Mouse (Mus musculus) hindbrain, embryonic 16.5 days (tissue): ENCODE data around the gene Mvb12b. TPM values are rescaled to one million over a fixed set of nuclear protein-coding genes. Genes with fewer than 3 reads are reported as not detected.

Source experiments
- ATAC-seq: fragments of 200-750 bp; cut with Nextera tagmentation; 2 replicates; pipeline ENCODE4 v1.8.0; 2017; ENCODE audit warnings: moderate TSS enrichment, moderate library complexity
- H3K27ac ChIP-seq: fragments of 300-500 bp; sonication (generic); 2 replicates; pipeline ENCODE4 v1.5.1; 2014; ENCODE audit warnings: low read depth, mild to moderate bottlenecking, control low read depth, low read length, moderate library complexity
- H3K27me3 ChIP-seq: fragments of 300-500 bp; sonication (generic); replicated peaks from 2 replicates; pipeline ENCODE4 v1.6.1; 2014; ENCODE audit warnings: low read length; ENCODE audit not compliant: control insufficient read depth, insufficient read depth
- H3K36me3 ChIP-seq: fragments of 300-500 bp; sonication (generic); 2 replicates; pipeline ENCODE4 v1.6.1; 2014; ENCODE audit warnings: mild to moderate bottlenecking, low read length, moderate library complexity, mixed read lengths; ENCODE audit not compliant: control insufficient read depth, insufficient read depth
- H3K4me1 ChIP-seq: fragments of 300-500 bp; sonication (generic); 2 replicates; pipeline ENCODE4 v1.6.1; 2014; ENCODE audit warnings: low read depth, low read length; ENCODE audit not compliant: control insufficient read depth, insufficient read depth
- H3K4me2 ChIP-seq: fragments of 300-500 bp; sonication (generic); 2 replicates; pipeline ENCODE4 v1.6.1; 2014; ENCODE audit warnings: mild to moderate bottlenecking, low read length, control low read depth, moderate library complexity
- H3K4me3 ChIP-seq: fragments of 300-500 bp; sonication (generic); 2 replicates; pipeline ENCODE4 v1.5.1; 2014; ENCODE audit warnings: mild to moderate bottlenecking, low read length, control low read depth, moderate library complexity
- H3K9ac ChIP-seq: fragments of 300-500 bp; sonication (generic); 2 replicates; pipeline ENCODE4 v1.6.1; 2014; ENCODE audit warnings: low read depth, mild to moderate bottlenecking, control low read depth, low read length, moderate library complexity
- H3K9me3 ChIP-seq: fragments of 300-500 bp; sonication (generic); 2 replicates; pipeline ENCODE4 v1.6.1; 2014; ENCODE audit warnings: mild to moderate bottlenecking, low read length, moderate library complexity; ENCODE audit not compliant: control insufficient read depth
- WGBS: fragments of 180-500 bp; shearing (Covaris S2); extraction: QIAGEN DNeasy Blood & Tissue Kit; methylation state at CpG from one replicate; pipeline ENCODE4 v1.1.7; 2014; 5-methylcytosine and 5-hydroxymethylcytosine counted together
- polyA plus RNA-seq: library from polyadenylated mRNA; unstranded; fragments of >200 nt; fragmentation: Nextera tagmentation; extraction: Ambion mirVana; gene quantifications from 2 replicates; pipeline ENCODE4 v1.2.1, GENCODE M21; 2015

Gene Mvb12b
- polyA plus RNA-seq, 1 experiment from 2014 or later, result 46.5 TPM

DNA sequence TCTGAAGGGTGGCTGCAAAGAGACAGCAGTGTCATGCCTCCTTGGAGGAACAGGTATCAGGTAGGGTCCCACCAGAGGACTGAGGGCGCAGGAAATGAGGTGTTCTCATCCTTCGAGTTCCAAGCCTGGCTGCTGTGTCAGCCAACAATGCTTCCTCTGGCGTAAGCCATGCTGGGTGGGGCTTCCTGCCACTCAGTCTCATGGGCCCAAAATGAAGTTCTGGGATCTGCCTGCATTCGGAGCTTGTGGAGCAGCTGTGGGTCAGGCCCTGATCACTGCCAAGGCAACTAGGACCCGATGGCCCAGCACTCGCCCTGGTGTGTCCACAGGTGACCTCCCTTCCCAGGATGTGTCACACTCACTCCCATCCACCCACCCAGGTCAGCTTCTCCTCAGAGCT is 61.0 kb downstream of the Mvb12b start:
- Histone ChIP-seq H3K27me3 (no peaks in the 10 kb centered on the region), H3K27ac (no peak overlapping the region), H3K9me3 (no peaks in the 10 kb centered on the region), H3K4me2 (no peak overlapping the region), H3K36me3 (peaks cover 19% of the 10 kb centered on the region), H3K4me3 (no peak overlapping the region), H3K4me1 (peaks cover 5% of the 10 kb centered on the region), H3K9ac (no peak overlapping the region)
- WGBS, result 89% methylated on average over 6 of the region's 6 CpGs
- ATAC-seq, result no peak

DNA sequence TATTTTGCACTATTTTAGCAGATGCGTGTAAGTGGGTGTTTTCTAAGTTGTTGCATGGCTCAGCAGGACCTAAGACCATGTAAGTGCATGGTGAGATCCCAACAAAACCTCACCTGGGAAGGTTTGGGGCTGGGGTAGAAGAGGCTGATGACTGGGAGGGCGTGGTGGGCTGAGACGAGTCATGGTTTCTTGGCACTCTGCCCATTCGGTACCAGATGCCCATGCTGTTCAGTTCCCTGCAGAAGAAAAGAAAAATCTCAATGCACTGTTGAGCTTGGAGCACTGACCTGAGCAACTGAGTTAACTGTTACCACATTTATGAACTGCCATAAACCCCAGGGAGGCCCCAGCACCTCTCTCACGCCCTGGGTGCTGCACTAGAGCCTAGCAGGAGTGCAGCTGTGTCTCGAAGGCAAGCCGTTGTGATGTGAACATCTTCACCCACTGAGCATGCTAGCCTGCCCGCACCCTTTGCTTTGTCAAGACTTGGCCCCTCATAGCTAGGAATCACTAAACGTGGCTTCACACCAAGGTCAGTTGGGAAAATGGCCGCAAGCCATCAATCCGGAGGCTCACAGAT is 62.7 kb downstream of the Mvb12b start:
- peaks cover 23% of the 10 kb centered on the region for H3K36me3 ChIP-seq
- H3K27me3 ChIP-seq, result no peaks in the 10 kb centered on the region
- no peak overlapping the region for H3K4me3 ChIP-seq
- no peak overlapping the region for H3K4me2 ChIP-seq
- 85% methylated on average over 11 of the region's 11 CpGs for WGBS
- no peak overlapping the region for H3K9ac ChIP-seq
- no peaks in the 10 kb centered on the region for H3K9me3 ChIP-seq
- ATAC-seq, result no peak
- peaks cover 5% of the 10 kb centered on the region for H3K4me1 ChIP-seq
- H3K27ac ChIP-seq, result no peak overlapping the region

DNA sequence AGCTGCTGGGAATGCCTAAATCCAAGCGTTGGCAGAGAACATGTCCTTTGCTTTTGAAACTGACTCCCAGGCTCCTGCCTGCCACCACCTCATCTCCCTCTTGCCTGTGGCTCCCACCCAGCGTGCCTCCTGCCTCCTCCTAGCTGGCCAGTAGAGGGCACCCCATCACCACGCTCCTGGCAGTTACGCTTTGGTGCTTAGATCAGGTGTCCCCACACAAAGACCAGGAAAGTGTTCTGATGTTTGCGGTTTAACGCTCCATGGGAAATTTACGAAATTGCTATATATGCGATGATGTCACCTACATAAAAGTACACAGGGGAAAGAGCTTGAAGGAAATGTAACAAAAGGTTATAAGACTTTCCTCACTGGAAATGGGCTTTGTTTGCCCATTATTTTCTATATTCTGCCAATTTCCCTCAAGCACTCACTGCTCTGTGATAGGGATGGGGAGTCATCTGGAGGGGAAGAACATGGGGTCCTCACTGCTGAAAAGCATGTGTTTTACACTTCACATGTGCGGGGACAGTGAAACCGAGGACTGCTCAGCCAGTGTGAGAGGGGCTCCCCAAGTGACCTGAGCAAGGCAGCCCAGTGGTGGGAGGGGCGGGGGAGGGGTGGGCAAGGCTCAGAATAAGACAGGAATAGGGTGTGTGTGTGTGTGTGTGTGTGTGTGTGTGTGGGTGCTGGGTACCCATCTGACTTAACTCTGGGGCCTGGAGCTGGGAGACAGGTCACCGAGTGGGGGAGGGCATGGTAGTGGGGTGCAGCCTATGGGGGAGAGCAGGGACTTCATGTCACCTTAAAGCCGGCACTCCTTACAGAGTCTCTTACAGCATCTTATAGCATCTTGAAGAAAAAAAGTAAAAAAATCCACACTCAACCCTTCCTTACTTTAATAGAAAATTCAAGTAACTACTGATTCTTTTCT is 65.8 kb downstream of the Mvb12b start:
- H3K36me3 ChIP-seq, result peaks cover 24% of the 10 kb centered on the region
- no peak overlapping the region for H3K4me2 ChIP-seq
- peak; percentile 81 for ATAC-seq
- no peaks in the 10 kb centered on the region for H3K27me3 ChIP-seq
- no peak overlapping the region; the same call in 1 of the 2 replicates for H3K9ac ChIP-seq
- H3K27ac ChIP-seq, result 0 out of 2 replicates have a peak overlapping the region, but pooled peaks have one; percentile 5
- no peaks in the 10 kb centered on the region for H3K9me3 ChIP-seq
- peaks cover 5% of the 10 kb centered on the region for H3K4me1 ChIP-seq
- H3K4me3 ChIP-seq, result no peak overlapping the region
- WGBS, result 23% methylated on average over 13 of the region's 13 CpGs

DNA sequence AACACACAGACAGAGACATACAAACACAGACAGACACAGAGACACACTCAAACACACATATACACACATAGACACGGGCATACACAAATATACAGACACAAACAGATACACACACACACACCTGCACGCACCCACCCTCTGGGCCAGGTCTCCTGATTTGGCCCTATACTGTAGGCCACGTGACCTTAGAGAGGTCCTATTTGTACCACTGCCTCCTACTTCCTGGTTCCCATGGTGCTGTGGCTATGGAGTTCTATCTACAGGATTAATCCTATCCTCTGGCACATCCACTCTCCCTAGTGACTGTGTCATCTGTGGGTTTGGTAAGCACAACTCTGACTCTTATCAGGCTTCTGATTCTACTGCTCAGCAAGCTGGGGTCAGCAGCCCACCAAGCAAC is 67.3 kb downstream of the Mvb12b start:
- no peak overlapping the region for H3K27ac ChIP-seq
- no peak overlapping the region for H3K4me3 ChIP-seq
- H3K27me3 ChIP-seq, result no peaks in the 10 kb centered on the region
- peaks cover 5% of the 10 kb centered on the region for H3K4me1 ChIP-seq
- ATAC-seq, result no peak
- H3K9ac ChIP-seq, result no peak overlapping the region
- WGBS, result 90% methylated on average over 3 of the region's 3 CpGs
- H3K36me3 ChIP-seq, result peaks cover 18% of the 10 kb centered on the region
- H3K4me2 ChIP-seq, result no peak overlapping the region
- no peaks in the 10 kb centered on the region for H3K9me3 ChIP-seq

DNA sequence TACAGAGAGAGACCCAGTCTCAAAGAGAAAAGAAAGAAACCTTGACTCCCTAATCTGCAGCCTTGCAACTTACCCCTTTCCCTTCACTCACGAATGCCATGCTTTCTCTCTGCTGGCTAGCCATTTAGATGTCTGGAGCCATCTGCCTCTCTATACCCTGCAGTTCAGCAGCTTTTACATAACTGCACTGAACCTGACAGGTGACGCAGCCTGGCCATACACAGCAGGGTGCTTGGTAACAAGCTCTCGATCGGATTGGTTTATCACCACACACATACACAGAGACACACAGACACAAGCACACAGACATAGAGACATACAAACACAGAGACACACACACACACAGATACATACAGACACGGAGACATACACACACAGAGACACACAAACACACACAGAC is 67.7 kb downstream of the Mvb12b start:
- 78% methylated on average over 5 of the region's 5 CpGs for WGBS
- Histone ChIP-seq H3K4me2 (no peak overlapping the region), H3K4me3 (no peak overlapping the region), H3K27ac (no peak overlapping the region), H3K27me3 (no peaks in the 10 kb centered on the region), H3K9me3 (no peaks in the 10 kb centered on the region), H3K9ac (no peak overlapping the region), H3K36me3 (peaks cover 17% of the 10 kb centered on the region), H3K4me1 (peaks cover 5% of the 10 kb centered on the region)
- no peak for ATAC-seq

DNA sequence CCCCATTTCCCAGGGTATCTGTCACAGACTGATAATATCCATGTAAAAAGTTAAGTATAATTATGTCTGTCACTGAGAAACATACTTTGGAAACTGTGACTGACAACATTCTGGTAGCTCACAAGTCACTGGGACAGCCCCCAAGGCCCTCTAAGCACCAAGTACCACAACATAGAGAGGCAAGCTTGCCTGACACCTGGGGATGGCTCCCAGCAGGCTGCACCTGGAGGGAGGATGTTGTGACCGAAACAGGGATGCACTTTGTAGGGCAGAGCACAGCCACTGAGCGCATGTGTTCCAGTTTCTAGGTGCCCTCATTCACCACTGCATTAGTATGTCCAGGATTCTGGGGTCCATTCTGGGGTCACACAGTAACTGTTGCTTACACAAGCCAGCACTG is 69.4 kb downstream of the Mvb12b start:
- Histone ChIP-seq H3K9ac (no peak overlapping the region), H3K4me1 (peaks cover 17% of the 10 kb centered on the region), H3K4me3 (no peak overlapping the region), H3K27ac (no peak overlapping the region), H3K27me3 (no peaks in the 10 kb centered on the region), H3K36me3 (peaks cover 9% of the 10 kb centered on the region), H3K4me2 (no peak overlapping the region), H3K9me3 (no peaks in the 10 kb centered on the region)
- no peak for ATAC-seq
- 92% methylated on average over 2 of the region's 2 CpGs for WGBS

DNA sequence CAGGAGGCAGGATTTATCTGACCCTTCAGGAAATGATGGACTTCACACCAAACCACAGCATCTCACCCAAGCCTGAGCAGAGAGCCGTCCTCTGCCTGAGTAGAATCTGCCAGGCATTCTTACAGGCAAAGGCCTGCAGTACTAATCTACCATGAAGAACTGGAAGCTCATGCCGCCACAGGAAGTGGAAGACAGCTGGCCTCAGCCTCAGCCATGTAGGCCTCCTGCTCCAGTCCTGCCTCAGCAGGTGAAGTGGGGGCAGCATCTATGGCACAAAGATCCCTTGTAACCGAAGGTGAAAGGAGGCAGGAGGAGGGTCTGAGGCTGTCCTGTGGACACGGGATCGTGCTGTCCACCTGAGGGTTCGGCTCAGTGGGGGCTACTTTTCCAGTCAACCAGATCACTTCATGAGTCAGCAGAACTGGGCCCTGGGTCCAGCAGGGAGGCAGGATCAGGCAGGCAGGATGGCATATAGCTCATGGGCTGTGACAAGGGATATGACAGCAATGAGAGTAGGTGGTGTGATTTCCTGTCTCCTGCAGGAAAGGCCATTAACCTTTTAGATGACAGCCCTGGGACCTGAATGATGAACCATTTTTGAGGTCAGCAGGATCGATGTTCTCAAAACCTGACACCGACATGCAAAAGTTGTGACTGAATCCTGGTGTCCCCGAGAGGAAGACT is 69.9 kb downstream of the Mvb12b start:
- Histone ChIP-seq H3K27ac (no peak overlapping the region), H3K9me3 (no peaks in the 10 kb centered on the region), H3K4me1 (peaks cover 19% of the 10 kb centered on the region), H3K36me3 (peaks cover 9% of the 10 kb centered on the region), H3K27me3 (no peaks in the 10 kb centered on the region), H3K9ac (no peak overlapping the region), H3K4me3 (no peak overlapping the region), H3K4me2 (no peak overlapping the region)
- no peak for ATAC-seq
- 75% methylated on average over 9 of the region's 9 CpGs for WGBS

DNA sequence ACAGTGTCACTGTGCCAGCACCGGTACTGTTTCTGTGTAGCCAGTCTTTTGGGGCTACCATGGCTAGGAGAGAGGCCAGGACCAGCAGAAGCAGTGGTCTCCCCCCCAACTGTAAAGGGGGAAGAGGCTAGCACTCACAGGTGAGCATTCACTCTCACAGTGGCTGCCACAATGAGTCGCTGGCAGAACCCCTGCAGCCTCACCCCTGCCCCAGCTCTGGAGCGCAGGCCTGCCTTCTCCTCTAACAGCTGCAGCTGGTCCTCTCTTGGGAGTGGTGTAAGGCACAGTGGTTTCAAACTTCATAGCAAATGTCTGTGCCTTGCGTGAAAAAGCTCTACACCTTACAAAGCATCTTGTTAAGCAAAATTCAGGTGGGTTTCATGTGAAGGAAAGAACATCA is 70.7 kb downstream of the Mvb12b start:
- no peak for ATAC-seq
- WGBS, result 68% methylated on average over 4 of the region's 4 CpGs
- Histone ChIP-seq H3K4me3 (no peak overlapping the region), H3K9ac (no peak overlapping the region), H3K4me2 (no peak overlapping the region), H3K9me3 (no peaks in the 10 kb centered on the region), H3K4me1 (peaks cover 20% of the 10 kb centered on the region), H3K27me3 (no peaks in the 10 kb centered on the region), H3K27ac (no peak overlapping the region), H3K36me3 (peaks cover 9% of the 10 kb centered on the region)

DNA sequence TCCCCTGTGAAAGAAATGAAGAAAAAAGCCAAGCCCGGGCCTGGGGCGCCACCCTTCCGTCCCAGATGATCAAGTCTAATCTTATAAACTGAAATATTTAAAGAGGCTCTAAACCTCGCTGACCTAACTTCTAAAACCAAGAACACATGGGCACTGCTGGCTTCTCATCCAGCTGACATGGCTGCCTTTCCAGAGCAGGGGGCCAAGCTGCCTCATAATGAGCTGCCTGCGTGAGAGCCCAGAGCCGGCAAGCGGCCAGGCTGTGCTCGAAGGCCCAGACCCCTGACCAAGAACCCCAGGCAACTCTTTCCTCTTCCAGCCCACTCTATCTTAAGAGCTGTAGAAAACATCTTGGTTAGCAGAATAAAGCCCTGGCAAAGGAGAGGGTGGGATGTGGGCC is 73.2 kb downstream of the Mvb12b start:
- Histone ChIP-seq H3K4me3 (no peak overlapping the region), H3K4me2 (no peak overlapping the region), H3K36me3 (peaks cover 4% of the 10 kb centered on the region), H3K9me3 (no peaks in the 10 kb centered on the region), H3K4me1 (peaks cover 31% of the 10 kb centered on the region), H3K27ac (peak overlapping the region; percentile 66; the same call in 1 of the 2 replicates), H3K9ac (no peak overlapping the region), H3K27me3 (no peaks in the 10 kb centered on the region)
- no peak for ATAC-seq
- 53% methylated on average over 8 of the region's 8 CpGs for WGBS
